Mouse (Mus musculus): ENCODE results near the gene Plekhg2.

DNA sequence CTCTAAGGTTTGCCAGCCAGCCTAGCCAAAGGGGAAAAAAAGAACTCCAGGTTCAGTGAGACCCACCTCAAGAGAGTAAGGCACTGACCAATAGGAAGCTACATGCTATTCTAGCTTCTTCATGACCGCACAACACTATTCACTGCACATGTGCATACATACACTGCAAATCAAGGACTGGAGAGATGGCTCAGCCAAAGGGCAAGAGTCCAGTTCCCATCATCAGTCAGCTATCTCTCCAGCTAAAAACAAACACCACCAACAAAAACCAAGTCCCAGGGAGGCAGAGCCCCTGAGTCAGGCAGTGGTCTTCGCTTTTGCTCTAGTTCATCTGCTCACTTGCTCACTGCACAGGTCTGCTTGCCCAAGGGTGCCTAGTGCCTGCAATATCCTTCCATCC, 44.1 kb downstream of the Plekhg2 start:
- no peak for TF ChIP-seq CTCF (IDR thresholded peaks at IDR 0.05)
- TF ChIP-seq EP300 (IDR thresholded peaks at IDR 0.05): no peak
